Mouse (Mus musculus) CH12.LX (cell line): ENCODE measurements around the gene Crtc1. TPM values are rescaled to one million over a fixed set of nuclear protein-coding genes. Genes with fewer than 3 reads are reported as not detected.

Experiments
- DNase-seq: peaks from one replicate; pipeline ENCODE4 v3.0.0-alpha.2; 2013; ENCODE audit errors: extremely low read depth
- H3K27ac ChIP-seq: 2 replicates; pipeline ENCODE4 v1.5.1; 2012; ENCODE audit warnings: low read depth, mild to moderate bottlenecking, control low read depth, moderate library complexity; ENCODE audit not compliant: insufficient read depth
- H3K27me3 ChIP-seq: replicated peaks from 2 replicates; pipeline ENCODE3; 2012; ENCODE audit warnings: inconsistent platforms
- H3K36me3 ChIP-seq, 2 experiments: replicated peaks in 1 of 2; 2 replicates each; pipeline versions ENCODE3 to v1.6.1; 2012; ENCODE audit warnings: inconsistent platforms in 1 of 2, low read length in 1 of 2, mild to moderate bottlenecking in 1 of 2, mixed read lengths in 1 of 2, moderate library complexity in 1 of 2; ENCODE audit not compliant: control insufficient read depth in 1 of 2, insufficient read depth in 1 of 2
- H3K4me1 ChIP-seq, 2 experiments: 2 replicates each; pipeline ENCODE4 v1.6.1; 2012; ENCODE audit warnings: inconsistent platforms in 1 of 2, moderate library complexity in 1 of 2; ENCODE audit not compliant: insufficient read depth in 2 of 2, control insufficient read depth in 1 of 2
- H3K4me2 ChIP-seq: 2 replicates; pipeline ENCODE4 v1.6.1; 2012; ENCODE audit warnings: low read depth, mild to moderate bottlenecking, control low read depth; ENCODE audit not compliant: poor library complexity, insufficient read depth, severe bottlenecking
- H3K4me3 ChIP-seq, 3 experiments: fragments of 150-350 bp in 1 of 3; sonication (generic) in 1 of 3; replicated peaks in 1 of 3; 2 replicates each; pipeline versions ENCODE3 to v1.5.1; 2011 to 2012; ENCODE audit warnings: low read depth in 2 of 3, low read length in 2 of 3, mild to moderate bottlenecking in 2 of 3, moderate library complexity in 2 of 3, control low read depth in 1 of 3, improper control_type of control experiment in 1 of 3, inconsistent platforms in 1 of 3, mixed read lengths in 1 of 3; ENCODE audit not compliant: poor library complexity in 1 of 3
- H3K79me2 ChIP-seq: replicated peaks from 2 replicates; pipeline ENCODE4 v1.6.1; 2012; ENCODE audit warnings: mild to moderate bottlenecking, moderate library complexity; ENCODE audit not compliant: control insufficient read depth, poor library complexity, insufficient read depth, severe bottlenecking; ENCODE audit errors: extremely low read depth
- H3K9ac ChIP-seq: 2 replicates; pipeline ENCODE4 v1.6.1; 2012; ENCODE audit warnings: low read depth, mild to moderate bottlenecking, control low read depth, moderate library complexity; ENCODE audit not compliant: insufficient read depth
- H3K9me3 ChIP-seq: replicated peaks from 2 replicates; pipeline ENCODE3; 2012; ENCODE audit warnings: low read length, inconsistent platforms, mixed read lengths
- BHLHE40 ChIP-seq: IDR thresholded peaks from 2 replicates; pipeline ENCODE4 v1.6.1; 2011; ENCODE audit warnings: mild to moderate bottlenecking, low read depth, low read length, improper control_type of control experiment
- CHD1 ChIP-seq: IDR thresholded peaks from 2 replicates; pipeline ENCODE4 v1.6.1; 2012; ENCODE audit warnings: low read depth, low read length, improper control_type of control experiment, inconsistent platforms
- MAX ChIP-seq: IDR thresholded peaks from 2 replicates; pipeline ENCODE4 v1.6.1; 2011; ENCODE audit warnings: low read length, improper control_type of control experiment
- MXI1 ChIP-seq: IDR thresholded peaks from 2 replicates; pipeline ENCODE4 v1.6.1; 2011; ENCODE audit warnings: mild to moderate bottlenecking, low read depth, low read length, improper control_type of control experiment
- MYC ChIP-seq: IDR thresholded peaks from 2 replicates; pipeline ENCODE4 v1.6.1; 2011; ENCODE audit warnings: low read depth, mild to moderate bottlenecking, improper control_type of control experiment, low read length
- NRF1 ChIP-seq: IDR thresholded peaks from 2 replicates; pipeline ENCODE4 v1.6.1; 2014; ENCODE audit warnings: low read depth, mild to moderate bottlenecking, inconsistent platforms, low read length, improper control_type of control experiment, moderate library complexity
- POLR2A ChIP-seq: IDR thresholded peaks from 2 replicates; pipeline ENCODE4 v1.6.1; 2011; ENCODE audit warnings: low read depth, mild to moderate bottlenecking, improper control_type of control experiment, low read length
- SIN3A ChIP-seq: IDR thresholded peaks from 2 replicates; pipeline ENCODE4 v1.6.1; 2012; ENCODE audit warnings: low read length, improper control_type of control experiment, inconsistent platforms
- TCF12 ChIP-seq: IDR thresholded peaks from 2 replicates; pipeline ENCODE4 v1.6.1; 2014; ENCODE audit warnings: low read depth, mild to moderate bottlenecking, inconsistent platforms, low read length, improper control_type of control experiment
- UBTF ChIP-seq: IDR thresholded peaks from 2 replicates; pipeline ENCODE4 v1.6.1; 2012; ENCODE audit warnings: low read depth, mild to moderate bottlenecking, inconsistent platforms, low read length, improper control_type of control experiment, moderate library complexity
- USF1 ChIP-seq: IDR thresholded peaks from 2 replicates; pipeline ENCODE4 v1.6.1; 2014; ENCODE audit warnings: low read depth, mild to moderate bottlenecking, inconsistent platforms, low read length, improper control_type of control experiment
- USF2 ChIP-seq: conservative IDR thresholded peaks from 2 replicates; pipeline ENCODE4 v1.6.1; 2011; ENCODE audit warnings: low read depth, low read length, improper control_type of control experiment
- ZKSCAN1 ChIP-seq: IDR thresholded peaks from 2 replicates; pipeline ENCODE4 v1.6.1; 2012; ENCODE audit warnings: low read depth, inconsistent platforms, low read length, improper control_type of control experiment, borderline replicate concordance
- dilution Hi-C: fragments of 300-500 bp; cut with MboI; formaldehyde crosslinking; loops from 2 replicates; pipeline ENCODE4 v1.14.3; 2020; ENCODE audit warnings: low sequenced_read_pairs; ENCODE audit not compliant: extremely low pct_unique_long_range_greater_than_20kb, extremely low pct_ligation_motif_present
- in situ Hi-C: fragments of 300-500 bp; cut with MboI; formaldehyde crosslinking; loops from 3 replicates; pipeline ENCODE4 v1.14.3; 2019; ENCODE audit warnings: low sequenced_read_pairs, low pct_ligation_motif_present, low pct_unique_long_range_greater_than_20kb, mixed read lengths
- polyA plus RNA-seq: library from polyadenylated mRNA; unstranded; fragments of >175 nt; gene quantifications from 2 replicates; pipeline ENCODE4 v1.2.1, GENCODE M21; 2012; ENCODE audit warnings: low read depth; ENCODE audit not compliant: insufficient read length
- total RNA-seq, 2 experiments: library from RNA; depleted of rRNA; stranded (reverse); fragments of 300-350 nt in 1 of 2; fragments of >200 nt in 1 of 2; gene quantifications; 2 replicates each; pipeline ENCODE4 v1.2.3; 2012 to 2014

The Crtc1 gene
- total and polyA plus RNA-seq, 3 experiments = 2.0 to 8.6 (median 2.2) TPM

GRCm38 (mm10) chr8:70488931-70489470, 49.6 kb upstream of the Crtc1 start:
- dilution Hi-C loops = no loop called here
- no peak for TF ChIP-seq ZKSCAN1
- 0 out of 2 replicates have a peak, but pooled peaks have one; percentile 10 for TF ChIP-seq USF2
- TF ChIP-seq CHD1 = no peak
- peak; percentile 38; the same call in 1 of the 2 replicates for TF ChIP-seq USF1
- Histone ChIP-seq H3K4me1 (peaks cover 10 to 25% of the 10 kb centered on the region in 2 experiments), H3K9ac (no peak overlapping the region; the same call in 1 of the 2 replicates), H3K27ac (no peak overlapping the region), H3K79me2 (no peaks in the 10 kb centered on the region), H3K36me3 (no peaks in the 10 kb centered on the region), H3K27me3 (peaks cover 97% of the 10 kb centered on the region), H3K4me2 (peak overlapping the region; percentile 26), H3K4me3 (no peak overlapping the region), H3K9me3 (no peaks in the 10 kb centered on the region)
- no peak for DNase-seq
- in situ Hi-C loops = no loop called here

DNA sequence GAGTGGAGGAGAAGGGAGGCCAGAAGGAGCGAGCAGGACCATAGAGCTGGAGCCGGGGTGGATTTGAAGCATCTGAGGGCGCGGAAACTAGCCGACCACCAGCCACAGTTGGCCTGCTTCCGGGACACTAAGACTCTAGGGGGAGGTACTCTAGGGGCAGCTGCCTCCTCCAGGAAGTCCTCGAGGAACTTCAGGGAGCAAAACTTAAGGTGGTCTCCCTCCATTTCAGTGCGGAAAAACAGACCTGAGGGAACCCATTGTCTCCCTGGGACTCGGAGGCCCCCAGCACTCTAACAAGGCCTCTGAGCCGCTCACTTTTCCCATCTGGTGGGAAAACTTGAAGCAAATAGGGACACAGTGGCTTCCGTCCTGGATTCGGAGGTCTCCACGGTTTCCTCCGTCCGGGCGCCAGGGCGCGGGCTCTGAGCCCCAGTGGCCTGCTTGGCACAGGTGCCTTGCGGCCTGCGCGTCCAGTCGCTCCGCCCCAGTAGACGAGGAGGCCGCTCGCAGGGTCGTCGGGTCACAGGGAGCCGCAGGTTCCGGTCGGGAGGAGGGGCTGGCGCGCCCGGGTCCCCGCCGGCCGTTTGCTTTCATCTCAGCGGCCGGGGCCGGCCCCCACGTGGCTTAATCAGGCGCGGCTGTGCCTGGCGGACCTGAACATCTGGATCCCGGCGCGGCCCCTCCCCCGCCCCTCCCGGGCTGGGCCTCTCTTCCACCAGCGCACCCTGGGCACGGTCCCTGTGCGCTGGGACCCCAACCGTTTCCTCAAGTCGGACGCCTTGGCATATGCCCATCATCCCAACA, 48.8 kb upstream of the Crtc1 start:
- in situ Hi-C loops (no loop called here), dilution Hi-C loops (no loop called here)
- H3K36me3 ChIP-seq = no peaks in the 10 kb centered on the region
- no peak overlapping the region for H3K27ac ChIP-seq
- H3K9ac ChIP-seq = no peak overlapping the region
- peaks cover 96% of the 10 kb centered on the region for H3K27me3 ChIP-seq
- no peaks in the 10 kb centered on the region for H3K79me2 ChIP-seq
- H3K4me1 ChIP-seq = peaks cover 10 to 25% of the 10 kb centered on the region in 2 experiments
- no peak for DNase-seq
- peak overlapping the region; percentile 26 for H3K4me2 ChIP-seq
- peak overlapping the region in 1 of 3 experiments; percentile 9 for H3K4me3 ChIP-seq
- H3K9me3 ChIP-seq = no peaks in the 10 kb centered on the region
- peak; percentile 40 for TF ChIP-seq USF1
- peak; percentile 50; the same call in 1 of the 2 replicates for TF ChIP-seq BHLHE40
- TF ChIP-seq SIN3A = no peak
- peak; percentile 29; the same call in 1 of the 2 replicates for TF ChIP-seq MAX
- 0 out of 2 replicates have a peak, but pooled peaks have one; percentile 20 for TF ChIP-seq NRF1
- peak; percentile 65; the same call in 1 of the 2 replicates for TF ChIP-seq MXI1
- TF ChIP-seq UBTF = 0 out of 2 replicates have a peak, but pooled peaks have one; percentile 65
- peak; percentile 40; the same call in 1 of the 2 replicates for TF ChIP-seq TCF12
- 0 out of 2 replicates have a peak, but pooled peaks have one; percentile 24 for TF ChIP-seq POLR2A
- no peak for TF ChIP-seq MYC
